Mouse (Mus musculus) layer of hippocampus, adult 18-20 months (tissue): Measurements from ENCODE around the gene Hoxb8. TPM values are rescaled to one million over a fixed set of nuclear protein-coding genes. Genes with fewer than 3 reads are reported as not detected.

Experiments used
- DNase-seq, 2 experiments: peaks; one replicate each; pipeline ENCODE4 v3.0.0; 2022; ENCODE audit warnings: low spot score in 2 of 2
- total RNA-seq, 2 experiments: library from RNA; stranded (reverse); gene quantifications; 2 replicates each; pipeline ENCODE4 v1.2.3; 2021

The Hoxb8 gene
- total RNA-seq, 2 experiments from 2014 or later, result not detected

DNA sequence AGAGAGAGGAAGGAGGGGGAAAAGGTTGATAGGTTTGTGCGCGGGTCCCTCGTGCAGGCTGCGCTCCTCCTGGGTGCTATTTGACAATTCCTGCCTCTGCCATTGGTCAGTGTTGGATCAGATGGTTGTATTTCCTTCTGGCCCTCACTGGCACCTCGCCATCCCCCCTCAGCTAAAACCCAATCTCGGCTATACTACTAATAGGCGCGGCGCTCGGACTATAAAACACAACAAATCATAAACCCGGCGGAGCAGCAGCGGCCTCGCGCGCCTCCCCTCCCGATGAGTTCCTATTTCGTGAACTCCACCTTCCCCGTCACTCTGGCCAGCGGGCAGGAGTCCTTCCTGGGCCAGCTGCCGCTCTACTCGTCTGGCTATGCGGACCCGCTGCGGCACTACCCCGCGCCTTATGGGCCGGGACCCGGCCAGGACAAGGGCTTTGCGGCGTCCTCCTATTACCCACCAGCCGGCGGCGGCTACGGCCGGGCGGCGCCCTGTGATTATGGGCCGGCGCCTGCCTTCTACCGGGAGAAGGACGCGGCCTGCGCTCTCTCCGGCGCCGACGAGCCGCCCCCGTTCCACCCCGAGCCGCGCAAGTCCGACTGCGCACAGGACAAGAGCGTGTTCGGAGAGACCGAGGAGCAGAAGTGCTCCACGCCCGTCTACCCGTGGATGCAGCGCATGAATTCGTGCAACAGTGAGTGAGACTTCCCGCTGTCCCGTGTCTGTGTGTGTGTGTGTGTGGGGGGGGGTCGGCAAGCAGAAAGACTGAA, 17.4 kb downstream of the Hoxb8 start:
- DNase-seq, result no peak

DNA sequence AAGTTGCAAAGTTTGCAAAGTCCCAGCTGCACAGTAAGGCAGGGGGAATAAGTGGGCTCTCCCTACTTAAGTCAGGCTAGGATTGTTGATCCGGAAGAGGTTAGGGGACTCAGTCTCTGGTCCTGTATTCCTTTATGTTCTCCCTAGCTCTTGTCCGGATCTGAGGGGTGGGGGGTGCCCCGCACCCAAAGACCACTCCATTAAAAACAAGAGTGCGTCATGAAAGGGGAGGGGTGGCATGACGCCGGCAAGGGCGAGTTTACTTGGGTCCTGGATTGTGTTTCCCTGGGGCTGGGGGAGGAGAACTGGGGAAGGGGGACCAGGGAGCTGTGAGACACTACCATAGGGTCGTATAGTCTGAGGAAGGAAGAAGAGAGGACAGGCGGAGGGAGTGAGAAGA, 18.1 kb downstream of the Hoxb8 start:
- no peak for DNase-seq

- DNase-seq, result no peak
Measured at GRCm38 (mm10) chr11:96300354-96301063, 18.8 kb downstream of the Hoxb8 start.

DNA sequence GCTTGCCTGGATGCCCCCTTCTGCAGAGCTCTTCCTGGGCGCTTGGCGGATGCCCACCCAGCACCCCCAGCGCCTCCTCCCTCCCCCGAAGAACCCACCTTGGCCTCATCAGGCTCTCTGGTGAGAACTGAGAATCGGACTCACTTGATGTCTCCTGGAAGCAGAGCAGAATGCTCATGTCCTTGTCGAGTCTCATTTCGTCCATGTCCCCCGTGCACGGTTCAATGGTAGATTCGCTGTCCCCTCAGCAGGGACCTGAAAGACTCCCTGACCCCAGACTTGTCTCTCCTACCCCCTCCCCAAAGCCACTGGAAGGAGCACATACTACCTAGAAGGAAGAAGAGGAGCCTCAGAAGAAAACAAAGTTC, 19.3 kb downstream of the Hoxb8 start:
- no peak for DNase-seq

GRCm38 (mm10) chr11:96301837-96302236, 20.1 kb downstream of the Hoxb8 start:
- peak; percentile 39 to 55 for DNase-seq

GRCm38 (mm10) chr11:96302381-96303150, 20.9 kb downstream of the Hoxb8 start:
- no peak for DNase-seq

GRCm38 (mm10) chr11:96303151-96304099, 21.7 kb downstream of the Hoxb8 start, which contains the start of gene Hoxb5:
TSS of gene Hoxb5 (plus strand) at chr11:96303336.
- peak in 1 of 2 experiments; percentile 31 for DNase-seq

DNA sequence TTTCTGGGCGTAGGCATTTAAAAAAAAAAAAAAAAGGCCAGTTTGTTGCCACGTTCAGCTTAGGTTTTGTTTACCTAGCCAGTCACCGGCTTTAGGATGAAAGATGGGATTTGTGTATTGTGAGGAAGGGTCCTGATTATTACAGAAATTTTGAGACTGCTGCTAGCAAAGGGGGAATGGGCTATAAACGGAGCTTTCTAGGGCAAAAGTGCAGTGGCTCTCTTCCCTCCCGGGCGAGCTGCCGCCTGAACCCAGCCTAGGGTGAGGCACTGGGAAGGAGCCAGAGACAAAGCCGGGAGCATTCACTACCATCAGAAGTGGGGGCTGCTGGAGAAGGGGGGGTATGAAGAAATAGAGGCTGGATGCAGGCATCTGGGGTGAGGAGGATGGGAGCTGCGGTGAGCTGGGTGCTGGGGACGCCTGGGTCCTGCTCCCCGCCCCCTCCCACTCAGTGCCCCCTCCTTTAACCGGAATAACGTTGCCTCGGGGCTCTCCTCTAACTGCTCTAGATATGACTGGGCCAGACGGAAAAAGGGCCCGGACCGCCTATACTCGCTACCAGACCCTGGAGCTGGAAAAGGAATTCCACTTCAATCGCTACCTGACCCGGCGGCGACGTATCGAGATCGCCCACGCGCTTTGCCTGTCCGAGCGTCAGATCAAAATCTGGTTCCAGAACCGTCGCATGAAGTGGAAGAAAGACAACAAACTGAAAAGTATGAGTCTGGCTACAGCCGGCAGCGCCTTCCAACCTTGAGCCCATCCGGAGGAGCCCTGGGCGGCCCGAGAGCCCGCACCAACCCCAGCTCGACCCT, 22.9 kb downstream of the Hoxb8 start:
- no peak for DNase-seq

DNA sequence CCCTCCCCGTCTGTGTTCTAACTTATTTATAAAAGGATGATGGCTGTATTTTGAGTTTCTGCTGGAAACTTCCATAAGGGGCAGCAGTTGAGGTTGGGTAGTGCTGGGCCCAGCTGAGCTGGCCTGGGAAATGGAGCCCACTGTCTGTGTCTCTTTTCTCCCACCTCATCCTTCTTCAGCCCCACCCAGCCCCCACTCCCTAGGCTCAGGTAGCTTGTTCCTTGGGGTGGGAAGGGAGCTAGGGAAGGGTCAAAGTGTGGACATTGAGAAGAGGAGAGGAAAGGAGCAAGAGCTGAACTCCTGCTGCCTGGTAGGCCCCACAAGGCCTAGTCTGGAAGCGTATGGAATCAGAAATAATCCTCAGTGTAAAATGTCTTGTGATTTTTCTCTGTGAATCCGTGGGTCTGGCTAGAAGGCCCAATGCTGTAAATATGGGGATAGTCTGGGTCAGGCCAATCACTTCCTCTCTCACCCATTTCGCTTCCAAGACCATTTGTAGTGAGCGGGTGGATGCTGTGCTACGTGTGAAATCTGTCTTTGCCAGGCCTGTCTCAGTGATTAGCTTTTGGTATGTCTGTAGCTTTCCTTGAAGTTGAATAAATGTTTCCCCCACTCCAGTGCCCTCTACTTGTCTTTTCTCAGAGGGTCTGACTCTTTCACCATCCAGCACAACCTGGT, 23.9 kb downstream of the Hoxb8 start:
- no peak for DNase-seq

- no peak for DNase-seq
Measured at GRCm38 (mm10) chr11:96306183-96306907, 24.6 kb downstream of the Hoxb8 start.

DNA sequence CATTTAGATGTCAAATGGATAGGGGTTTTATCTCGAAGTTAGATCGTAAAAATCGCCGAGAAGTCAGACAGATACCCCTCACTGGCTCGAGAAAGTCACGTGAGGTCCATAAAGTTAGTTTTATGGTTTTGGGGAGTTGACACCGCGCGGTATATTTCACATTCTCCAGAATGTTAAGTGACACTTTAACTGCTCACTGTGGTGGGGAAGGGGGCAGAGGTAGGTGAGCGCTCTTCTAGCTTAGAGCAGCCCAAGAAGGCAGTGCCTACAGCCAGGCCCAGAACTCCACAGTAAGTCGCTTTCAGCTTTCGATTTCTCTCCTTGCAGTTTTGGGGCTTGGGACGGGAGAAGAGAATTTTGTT, 25.2 kb downstream of the Hoxb8 start:
- DNase-seq, result no peak

DNA sequence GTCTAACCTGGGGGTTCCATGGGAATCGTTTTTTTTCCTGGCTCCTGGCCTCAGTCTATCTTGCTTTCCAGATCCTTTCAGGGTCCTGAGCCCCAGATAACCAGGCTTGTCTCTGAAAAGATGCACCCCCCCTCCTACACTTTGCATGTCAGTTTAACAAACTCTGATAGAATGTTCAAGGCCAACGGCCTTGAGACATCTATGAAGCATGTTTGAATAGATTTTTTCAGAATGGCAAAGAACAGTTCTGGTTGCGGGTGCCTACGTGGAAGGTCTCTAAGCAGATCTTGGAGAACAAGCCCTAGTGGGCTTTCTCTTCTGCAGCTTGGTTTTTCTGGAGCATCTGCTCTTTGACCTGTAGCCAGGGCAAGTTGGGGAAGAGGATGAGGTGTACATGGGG, 27.1 kb downstream of the Hoxb8 start:
- no peak for DNase-seq

DNA sequence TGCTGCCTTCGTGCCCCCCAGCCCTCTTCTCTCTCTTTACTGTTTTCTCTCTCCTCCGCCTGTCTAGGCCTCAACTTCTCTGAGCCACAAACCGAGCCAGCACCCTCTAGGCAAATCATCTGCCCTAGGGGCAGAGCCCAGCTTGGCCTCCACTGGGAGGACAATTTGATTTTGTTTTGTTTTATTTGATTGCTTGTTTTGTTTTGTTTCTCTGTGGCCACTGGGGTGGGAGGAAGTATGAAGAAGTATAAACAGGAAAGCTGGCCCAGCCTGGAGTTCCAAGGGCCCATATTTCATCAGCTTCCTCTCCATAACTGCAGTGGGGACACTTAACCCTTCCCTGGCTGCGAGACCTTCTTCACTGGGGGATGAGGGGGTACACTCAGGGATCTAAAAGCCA, 27.6 kb downstream of the Hoxb8 start:
- DNase-seq, result no peak

GRCm38 (mm10) chr11:96310183-96310938, 28.7 kb downstream of the Hoxb8 start:
- no peak for DNase-seq

GRCm38 (mm10) chr11:96311097-96311496, 29.4 kb downstream of the Hoxb8 start:
- no peak for DNase-seq

GRCm38 (mm10) chr11:96311520-96312417, 30.1 kb downstream of the Hoxb8 start:
- DNase-seq, result no peak

DNA sequence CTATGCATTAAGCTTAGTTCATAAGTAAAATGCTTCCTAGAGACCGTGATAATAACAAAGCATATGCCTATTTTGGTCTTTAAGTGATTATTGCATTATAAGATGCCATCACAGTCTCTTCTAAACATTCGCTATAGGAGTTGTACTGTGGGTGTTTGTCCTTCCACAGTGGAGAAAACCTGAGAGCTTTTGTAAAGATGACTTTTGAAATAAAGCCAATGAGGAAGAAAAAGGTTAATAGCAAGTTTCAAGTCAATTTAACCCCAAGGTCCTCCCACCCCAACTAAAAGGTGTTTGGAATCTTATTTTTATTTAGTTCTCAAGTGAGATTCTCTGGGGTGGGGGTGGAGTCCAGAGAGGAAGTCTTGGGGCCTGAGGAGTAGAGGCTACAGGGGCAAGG, 31.4 kb downstream of the Hoxb8 start:
- no peak for DNase-seq
